Mouse (Mus musculus) testis, adult 2 months (tissue): ENCODE results near the gene Atg4b. TPM values are rescaled to one million over a fixed set of nuclear protein-coding genes. Genes with fewer than 3 reads are reported as not detected.
"Not testable (repeated sequence)": the region's sequence is repeated elsewhere in the genome, so short reads cannot be mapped to it uniquely, and the experiment has no call there.

Experiments
- H3K27ac ChIP-seq: fragments of 200-500 bp; 2 replicates; pipeline ENCODE4 v1.5.1; 2012; ENCODE audit warnings: low read depth, low read length; ENCODE audit not compliant: control insufficient read depth, insufficient read depth
- H3K27me3 ChIP-seq: fragments of 200-500 bp; 2 replicates; pipeline ENCODE4 v1.6.1; 2012; ENCODE audit warnings: mild to moderate bottlenecking, low read length, moderate library complexity; ENCODE audit not compliant: control insufficient read depth, insufficient read depth
- H3K36me3 ChIP-seq: fragments of 200-500 bp; 2 replicates; pipeline ENCODE4 v1.6.1; 2012; ENCODE audit warnings: mild to moderate bottlenecking, low read length; ENCODE audit not compliant: control insufficient read depth, insufficient read depth
- H3K4me1 ChIP-seq: fragments of 200-500 bp; 2 replicates; pipeline ENCODE4 v1.6.1; 2012; ENCODE audit warnings: low read length; ENCODE audit not compliant: control insufficient read depth, insufficient read depth
- H3K4me3 ChIP-seq: fragments of 200-500 bp; 2 replicates; pipeline ENCODE4 v1.5.1; 2012; ENCODE audit warnings: low read depth, mild to moderate bottlenecking, low read length, moderate library complexity, mixed read lengths; ENCODE audit not compliant: control insufficient read depth
- CTCF ChIP-seq: fragments of 200-500 bp; IDR thresholded peaks from 2 replicates; pipeline ENCODE4 v1.5.1; 2012; ENCODE audit warnings: low read depth, mild to moderate bottlenecking, inconsistent platforms, low read length, moderate library complexity; ENCODE audit not compliant: control insufficient read depth, insufficient read depth, insufficient replicate concordance
- POLR2A ChIP-seq: fragments of 200-500 bp; IDR thresholded peaks from 2 replicates; pipeline ENCODE4 v1.6.1; 2012; ENCODE audit warnings: low read depth, mild to moderate bottlenecking, inconsistent platforms, low read length, moderate library complexity; ENCODE audit not compliant: control insufficient read depth
- polyA plus RNA-seq: library from polyadenylated mRNA; depleted of rRNA; stranded (reverse); fragments of >200 nt; gene quantifications from 2 replicates; pipeline ENCODE4 v1.2.3, GENCODE M21; 2012

Atg4b gene
- polyA plus RNA-seq, 1 experiment, result 36.5 TPM

DNA sequence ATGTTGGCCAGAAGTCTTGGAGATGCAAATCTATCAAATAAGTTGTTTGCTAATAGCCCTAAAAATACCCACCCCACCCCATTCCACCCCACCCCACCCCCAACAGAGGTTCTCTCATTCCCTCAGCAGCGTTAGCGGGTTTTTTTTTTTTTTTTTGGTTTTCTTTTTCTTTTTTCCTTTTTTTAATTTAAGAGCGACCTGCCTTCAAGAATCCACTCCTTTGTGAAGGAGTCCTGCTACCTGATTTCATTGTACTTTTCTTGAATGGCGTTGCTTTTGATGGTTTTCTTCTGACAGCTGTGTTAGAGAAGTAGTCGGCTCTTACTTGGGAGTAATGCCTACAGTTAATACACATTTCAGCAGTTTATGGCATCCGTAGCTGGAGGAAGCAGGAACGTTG lies 4.3 kb downstream of the Atg4b start:
- Histone ChIP-seq H3K27ac (no peak overlapping the region), H3K4me3 (peak overlapping the region; percentile 94; the same call in 1 of the 2 replicates), H3K36me3 (no peaks in the 10 kb centered on the region; the same call in 1 of the 2 replicates), H3K27me3 (no peaks in the 10 kb centered on the region), H3K4me1 (peaks cover 6% of the 10 kb centered on the region)
- TF ChIP-seq CTCF (no peak), POLR2A (no peak)

DNA sequence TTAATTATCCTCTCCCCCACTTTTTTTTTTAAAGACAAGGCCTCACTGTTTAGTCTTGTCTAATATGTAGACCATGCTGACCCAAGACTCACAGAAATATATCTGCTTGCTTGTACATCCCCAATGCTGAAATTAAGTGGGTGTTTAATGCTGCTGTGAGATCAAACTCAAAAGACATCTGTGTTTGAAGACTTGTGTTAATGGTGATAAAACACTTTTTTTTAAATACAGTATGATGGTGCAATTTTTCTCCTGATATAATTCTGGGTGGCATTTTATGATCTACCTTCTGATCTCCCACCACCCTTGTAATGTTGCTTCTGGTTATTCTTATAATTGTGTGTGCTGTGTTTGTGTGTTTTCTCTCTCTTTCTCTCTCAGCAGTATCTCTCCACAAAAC lies 4.9 kb downstream of the Atg4b start:
- no peak overlapping the region for H3K4me3 ChIP-seq
- no peak for TF ChIP-seq CTCF
- no peak for TF ChIP-seq POLR2A

DNA sequence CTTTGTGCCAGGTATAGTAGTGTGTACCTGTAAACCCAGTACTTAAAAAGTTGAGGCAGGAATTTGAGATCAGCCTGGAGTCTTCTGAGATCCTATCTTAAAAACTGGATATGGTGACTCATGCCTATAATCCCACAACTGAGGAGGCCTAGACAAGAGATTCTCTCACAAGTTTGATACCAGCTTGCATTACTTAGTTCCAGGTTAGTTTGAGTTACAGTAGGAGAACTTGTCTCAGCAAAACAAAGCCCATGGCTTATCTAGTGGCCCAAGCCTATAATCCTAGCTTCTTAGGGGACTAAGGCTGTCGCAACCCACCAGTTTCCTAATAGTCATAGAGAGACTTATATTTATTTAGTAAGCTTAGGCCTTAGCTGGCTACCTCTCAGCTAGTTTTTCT lies 8.8 kb downstream of the Atg4b start:
- no peak for TF ChIP-seq POLR2A
- TF ChIP-seq CTCF, result no peak

More for the DNA sequence above, 4.9 kb downstream of the Atg4b start:
- Histone ChIP-seq H3K4me1 (peaks cover 6% of the 10 kb centered on the region), H3K27me3 (no peaks in the 10 kb centered on the region), H3K36me3 (no peaks in the 10 kb centered on the region; the same call in 1 of the 2 replicates), H3K27ac (no peak overlapping the region)

DNA sequence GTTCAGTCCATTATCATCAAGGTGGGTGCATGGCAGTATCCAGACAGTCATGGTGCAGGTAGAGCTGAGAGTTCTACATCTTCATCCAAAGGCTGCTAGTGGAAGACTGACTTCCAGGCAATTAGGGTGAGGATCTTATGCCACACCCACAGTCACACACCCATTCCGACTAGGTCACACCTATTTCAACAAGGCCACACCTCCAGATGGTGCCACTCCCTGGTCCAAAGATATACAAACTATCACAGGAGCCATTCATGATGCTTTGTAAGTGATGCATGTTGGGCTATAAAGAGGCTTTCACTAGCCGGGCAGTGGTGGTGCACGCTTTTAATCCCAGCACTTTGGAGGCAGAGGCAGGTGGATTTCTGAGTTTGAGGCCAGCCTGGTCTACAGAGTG lies 12.2 kb downstream of the Atg4b start:
- H3K27ac ChIP-seq, H3K4me3 ChIP-seq, H3K4me1 ChIP-seq, H3K36me3 ChIP-seq, H3K27me3 ChIP-seq: not testable (repeated sequence)

More for the DNA sequence above, 8.8 kb downstream of the Atg4b start:
- no peaks in the 10 kb centered on the region for H3K36me3 ChIP-seq
- no peaks in the 10 kb centered on the region for H3K27me3 ChIP-seq
- no peak overlapping the region for H3K27ac ChIP-seq
- peaks cover 2% of the 10 kb centered on the region; the same call in 1 of the 2 replicates for H3K4me1 ChIP-seq
- no peak overlapping the region for H3K4me3 ChIP-seq

DNA sequence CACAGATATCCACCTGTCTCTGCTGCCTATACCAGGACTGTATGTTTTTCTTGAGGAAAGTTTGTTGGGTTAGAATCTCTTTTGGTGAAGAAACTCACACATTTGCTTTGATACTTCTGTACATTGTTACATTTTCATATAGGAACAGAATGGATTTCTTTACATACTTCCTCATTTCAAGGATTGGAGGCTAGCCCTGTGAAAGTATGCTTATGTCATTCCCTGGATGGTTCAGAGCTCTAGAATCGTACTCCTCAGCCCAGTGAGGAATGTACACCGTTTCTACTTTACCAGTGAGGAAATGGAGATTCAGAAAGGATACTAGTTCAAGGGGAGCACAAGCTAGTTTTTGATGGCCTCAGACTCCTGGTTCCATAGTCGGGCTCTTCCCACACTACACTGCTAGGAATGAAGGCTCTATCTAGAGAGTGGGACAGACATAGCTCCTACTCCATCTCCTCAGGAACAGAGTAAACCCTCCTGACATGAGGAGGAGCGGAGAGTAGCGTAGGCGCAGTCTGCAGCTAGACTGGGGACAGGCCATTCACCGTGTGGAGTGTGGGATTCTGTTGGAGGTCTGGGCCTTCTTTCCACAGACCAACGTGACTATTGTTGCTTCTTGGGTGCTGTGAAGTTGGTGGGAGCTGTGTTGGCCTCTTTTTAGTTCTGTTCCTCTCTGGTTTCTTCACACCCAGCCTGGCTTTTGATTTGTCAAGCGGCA lies 13.7 kb downstream of the Atg4b start:
- Histone ChIP-seq H3K27me3 (no peaks in the 10 kb centered on the region), H3K27ac (no peak overlapping the region), H3K4me3 (no peak overlapping the region), H3K36me3 (no peaks in the 10 kb centered on the region), H3K4me1 (no peaks in the 10 kb centered on the region)
- TF ChIP-seq POLR2A (no peak), CTCF (no peak)

DNA sequence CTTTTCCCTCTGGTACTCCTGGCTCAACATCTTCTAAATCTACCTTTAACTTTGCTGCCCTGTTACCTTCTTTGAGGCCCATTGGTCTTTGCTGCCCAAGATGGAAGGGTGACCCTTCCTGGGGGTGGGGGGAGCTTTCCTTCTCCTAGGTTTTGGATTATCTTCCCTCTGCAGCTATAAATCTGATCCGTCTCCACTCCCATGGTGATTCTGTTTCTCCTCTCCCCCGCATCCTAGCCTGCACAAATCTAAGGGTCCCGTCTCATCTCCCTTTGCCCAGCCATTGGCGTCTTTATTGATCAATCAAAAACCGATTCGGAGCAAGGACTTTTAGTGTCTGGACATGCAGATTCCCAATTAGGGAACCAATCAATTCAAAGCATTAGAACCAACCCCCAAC lies 16.3 kb downstream of the Atg4b start:
- no peak overlapping the region for H3K27ac ChIP-seq
- H3K36me3 ChIP-seq, result no peaks in the 10 kb centered on the region
- no peak overlapping the region for H3K4me3 ChIP-seq
- no peak for TF ChIP-seq CTCF
- no peak for TF ChIP-seq POLR2A
- H3K27me3 ChIP-seq, result no peaks in the 10 kb centered on the region
- H3K4me1 ChIP-seq, result no peaks in the 10 kb centered on the region

DNA sequence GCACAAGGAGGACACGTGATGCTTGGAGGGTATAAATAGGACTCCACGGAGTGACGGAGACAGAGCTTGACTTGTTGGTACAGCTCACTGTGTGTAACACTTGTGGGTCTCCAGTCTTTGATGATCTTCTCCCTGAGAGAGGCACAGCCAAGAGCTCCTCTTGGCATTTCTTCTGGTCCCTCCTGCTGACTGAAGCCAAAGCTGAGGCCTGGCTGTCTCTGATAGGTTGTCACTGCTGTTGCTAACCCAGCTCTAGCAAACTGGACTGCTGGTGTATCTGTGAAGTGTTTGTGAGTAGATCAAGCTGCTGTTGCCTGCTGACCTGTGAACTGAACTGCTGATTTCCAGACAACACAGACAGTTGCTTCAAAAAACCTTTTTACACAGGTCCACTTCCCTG lies 18.6 kb downstream of the Atg4b start:
- TF ChIP-seq POLR2A (no peak), CTCF (no peak)
- H3K36me3 ChIP-seq, result peaks cover 1% of the 10 kb centered on the region; the same call in 1 of the 2 replicates
- no peak overlapping the region for H3K4me3 ChIP-seq
- H3K27me3 ChIP-seq, result no peaks in the 10 kb centered on the region
- H3K27ac ChIP-seq, result no peak overlapping the region
- H3K4me1 ChIP-seq, result no peaks in the 10 kb centered on the region

DNA sequence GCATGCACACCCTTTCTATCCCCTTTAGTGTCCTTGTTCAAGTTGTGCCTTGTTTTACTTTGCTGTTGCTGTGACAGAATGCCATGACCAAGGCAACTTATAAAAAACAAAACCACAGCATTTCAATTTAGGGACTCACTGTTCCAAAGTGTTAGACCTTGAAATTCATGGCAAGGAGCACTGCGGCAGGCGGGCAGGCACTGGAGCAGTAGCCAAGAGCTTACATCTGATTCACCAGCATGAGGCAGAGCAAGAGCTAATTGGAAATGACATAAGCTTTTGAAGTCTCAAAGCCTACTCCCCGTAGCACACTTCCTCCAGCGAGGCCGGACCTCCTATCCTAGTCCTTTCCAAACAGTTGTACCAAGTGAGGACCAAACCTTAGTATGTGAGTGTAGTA lies 25.4 kb downstream of the Atg4b start:
- no peak overlapping the region for H3K27ac ChIP-seq
- H3K4me3 ChIP-seq, result no peak overlapping the region
- TF ChIP-seq CTCF (no peak), POLR2A (no peak)
- peaks cover 10% of the 10 kb centered on the region for H3K36me3 ChIP-seq
- no peaks in the 10 kb centered on the region for H3K27me3 ChIP-seq
- H3K4me1 ChIP-seq, result no peaks in the 10 kb centered on the region
